Mouse (Mus musculus): ENCODE measurements around the gene Kcnip2. TPM values are rescaled to one million over a fixed set of nuclear protein-coding genes. Genes with fewer than 3 reads are reported as not detected.

Kcnip2 gene
- total RNA-seq, 2 experiments from 2014 or later = 0.17 to 0.38 TPM

DNA sequence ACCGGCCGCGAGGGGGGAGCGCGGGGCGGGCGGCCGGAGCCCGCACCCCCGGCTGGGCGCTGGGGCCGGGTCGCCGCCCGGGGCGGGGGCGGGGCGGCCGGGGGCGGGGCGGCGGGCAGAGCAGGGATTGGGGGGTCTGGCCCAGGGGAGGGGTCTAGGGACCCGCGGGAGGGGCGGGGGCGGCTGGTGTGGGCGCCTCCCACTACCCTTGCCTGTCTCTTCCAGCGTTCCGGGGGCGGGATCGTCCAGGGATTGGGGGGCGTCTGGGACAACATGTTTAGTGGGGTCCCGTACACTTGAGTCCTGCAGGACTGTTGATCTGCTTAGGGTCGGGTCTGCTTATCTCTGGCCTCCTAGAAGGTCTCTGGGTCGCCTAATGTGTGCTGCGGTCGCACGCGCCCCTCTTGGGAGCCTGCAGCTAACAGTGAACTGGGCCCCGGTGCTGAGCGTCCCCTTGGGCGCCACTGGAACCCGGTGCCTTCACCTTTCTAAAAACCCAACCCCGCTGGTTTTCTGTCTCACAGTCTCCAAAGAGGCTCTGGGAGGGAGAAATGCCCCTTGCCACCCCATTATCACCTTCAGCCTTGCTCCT is 72.8 kb downstream of the Kcnip2 start:
- intact Hi-C loops (cut with DNase I) = loop anchor here (5.0 kb wide), 1 partner anchor 46 kb away; no protein-coding TSS in a partner anchor
- DNase-seq = no peak

GRCm38 (mm10) chr19:45742218-45742983 is 73.5 kb downstream of the Kcnip2 start, which contains the start of gene Fgf8:
Gene Fgf8 (minus strand): TSS chr19:45742915.
- intact Hi-C loops (cut with DNase I) = loop anchor here (5.0 kb wide), 1 partner anchor 45 kb away; no protein-coding TSS in a partner anchor
- no peak for DNase-seq

Other genes with a start within 250 kb of the Kcnip2 start
- 10 to 100 TPM; 22.5 to 22.6 TPM for gene Fbxw4, start 155.7 kb downstream of the Kcnip2 start, total RNA-seq (2021)
- gene Fgf8, start 73.1 kb downstream of the Kcnip2 start, total RNA-seq (2021) = not detected
- gene Npm3, start 66.5 kb downstream of the Kcnip2 start, total RNA-seq (2021) = 10 to 100 TPM; 10.6 to 12.0 TPM
- 10 to 100 TPM; 26.2 to 31.1 TPM for gene Mgea5, start 32.2 kb downstream of the Kcnip2 start, total RNA-seq (2021)
- 10 to 100 TPM; 11.1 to 12.6 TPM for gene Armh3, start 182.4 kb upstream of the Kcnip2 start, total RNA-seq (2021)
- 1 to 10 TPM; 3.1 to 3.2 TPM for gene Hps6, start 187.4 kb upstream of the Kcnip2 start, total RNA-seq (2021)
- 10 to 100 TPM; 12.2 to 21.8 TPM for gene Pprc1, start 228.8 kb upstream of the Kcnip2 start, total RNA-seq (2021)
- gene Ldb1, start 229.2 kb upstream of the Kcnip2 start, total RNA-seq (2021) = 10 to 100 TPM; 14.1 to 18.1 TPM